Mouse (Mus musculus): Measurements from ENCODE around the gene Colq.

Gene Colq

GRCm38 (mm10) chr14:31525040-31525810, 65.9 kb downstream of the Colq start:
- DNase-seq (ENCODE audit: low read depth) = no peak

- no peak for DNase-seq (ENCODE audit: low read depth)
These were observed 69.8 kb downstream of the Colq start for GRCm38 (mm10) chr14:31521318-31521717.

GRCm38 (mm10) chr14:31519165-31519564, 72.0 kb downstream of the Colq start:
- DNase-seq (ENCODE audit: low read depth) = no peak

- DNase-seq (ENCODE audit: low read depth) = no peak
These were observed 75.2 kb downstream of the Colq start for GRCm38 (mm10) chr14:31515895-31516294.

- no peak for DNase-seq (ENCODE audit: low read depth)
These were observed 80.8 kb downstream of the Colq start for GRCm38 (mm10) chr14:31510322-31510721.

GRCm38 (mm10) chr14:31509911-31510310, 81.2 kb downstream of the Colq start:
- DNase-seq (ENCODE audit: low read depth) = no peak

GRCm38 (mm10) chr14:31506456-31506855, 84.7 kb downstream of the Colq start:
- no peak for DNase-seq (ENCODE audit: low read depth)

GRCm38 (mm10) chr14:31503406-31503805, 87.7 kb downstream of the Colq start:
- DNase-seq (ENCODE audit: low read depth) = no peak

GRCm38 (mm10) chr14:31499526-31499925, 91.6 kb downstream of the Colq start:
- DNase-seq (ENCODE audit: low read depth) = no peak

GRCm38 (mm10) chr14:31496241-31496646, 94.9 kb downstream of the Colq start:
- peak; percentile 67 for DNase-seq (ENCODE audit: low read depth)

GRCm38 (mm10) chr14:31495538-31495937, 95.6 kb downstream of the Colq start:
- no peak for DNase-seq (ENCODE audit: low read depth)

GRCm38 (mm10) chr14:31494975-31495455, 96.1 kb downstream of the Colq start, which contains the start of gene Mettl6:
Gene Mettl6 (minus strand): TSS chr14:31495040.
- DNase-seq (ENCODE audit: low read depth) = peak; percentile 95

- peak; percentile 43 for DNase-seq (ENCODE audit: low read depth)
These were observed 96.7 kb downstream of the Colq start, which contains the start of gene Eaf1 for GRCm38 (mm10) chr14:31494349-31494974. Gene Eaf1 (plus strand): TSS chr14:31494399.

- no peak for DNase-seq (ENCODE audit: low read depth)
These were observed 97.2 kb downstream of the Colq start for GRCm38 (mm10) chr14:31493901-31494300.

- no peak for DNase-seq (ENCODE audit: low read depth)
These were observed 103.1 kb downstream of the Colq start for GRCm38 (mm10) chr14:31488055-31488454.

- no peak for DNase-seq (ENCODE audit: low read depth)
These were observed 104.7 kb downstream of the Colq start for GRCm38 (mm10) chr14:31486465-31486864.

GRCm38 (mm10) chr14:31482417-31482816, 108.7 kb downstream of the Colq start:
- no peak for DNase-seq (ENCODE audit: low read depth)

- no peak for DNase-seq (ENCODE audit: low read depth)
These were observed 117.8 kb downstream of the Colq start for GRCm38 (mm10) chr14:31473297-31473696.
